Mouse (Mus musculus) G1E (cell line): Measurements from ENCODE around the gene Tm4sf1. TPM values are rescaled to one million over a fixed set of nuclear protein-coding genes. Genes with fewer than 3 reads are reported as not detected.

Experiments used
- ATAC-seq: 2 replicates; pipeline ENCODE4 v1.8.0; 2016; ENCODE audit warnings: mild to moderate bottlenecking; ENCODE audit not compliant: insufficient number of reproducible peaks, poor library complexity, low FRiP score, severe bottlenecking; ENCODE audit errors: extremely low read depth
- DNase-seq: peaks from one replicate; pipeline ENCODE4 v3.0.0; 2012; ENCODE audit warnings: low spot score
- H3K27me3 ChIP-seq: 2 replicates; pipeline ENCODE4 v1.6.1; 2012; ENCODE audit warnings: mild to moderate bottlenecking, low read length, inconsistent platforms; ENCODE audit not compliant: insufficient read depth
- H3K36me3 ChIP-seq: replicated peaks from 2 replicates; pipeline ENCODE3; 2012; ENCODE audit warnings: mild to moderate bottlenecking, inconsistent platforms
- H3K4me1 ChIP-seq: 2 replicates; pipeline ENCODE4 v1.6.1; 2012; ENCODE audit warnings: low read depth, low read length, inconsistent platforms, mixed read lengths; ENCODE audit not compliant: insufficient read depth
- H3K4me3 ChIP-seq: 2 replicates; pipeline ENCODE4 v1.5.1; 2012; ENCODE audit warnings: low read depth, mild to moderate bottlenecking, inconsistent platforms, low read length, moderate library complexity, mixed read lengths
- H3K9me3 ChIP-seq: replicated peaks from 2 replicates; pipeline ENCODE4 v1.6.1; 2012; ENCODE audit warnings: inconsistent platforms
- CTCF ChIP-seq: IDR thresholded peaks from 2 replicates; pipeline ENCODE4 v1.5.1; 2012; ENCODE audit warnings: low read depth, low read length, inconsistent platforms, mixed read lengths
- GATA1 ChIP-seq: IDR thresholded peaks from 2 replicates; pipeline ENCODE4 v1.6.1; 2012; ENCODE audit warnings: borderline replicate concordance, low read length, inconsistent platforms, mixed read lengths
- GATA2 ChIP-seq: IDR thresholded peaks from 2 replicates; pipeline ENCODE4 v1.6.1; 2012; ENCODE audit warnings: low read depth, low read length, inconsistent platforms, borderline replicate concordance
- POLR2AphosphoS5 ChIP-seq: IDR thresholded peaks from 2 replicates; pipeline ENCODE4 v1.6.1; 2012; ENCODE audit warnings: low read depth, low read length, inconsistent platforms; ENCODE audit not compliant: insufficient replicate concordance
- TAL1 ChIP-seq: conservative IDR thresholded peaks from 2 replicates; pipeline ENCODE4 v1.6.1; 2012; ENCODE audit warnings: low read depth, low read length, inconsistent platforms, mixed read lengths
- polyA plus RNA-seq: library from polyadenylated mRNA; stranded (reverse); fragments of >175 nt; gene quantifications from 2 replicates; pipeline ENCODE4 v1.2.3, GENCODE M21; 2012
- total RNA-seq, 2 experiments: library from RNA; stranded (forward) in 1 of 2; stranded (reverse) in 1 of 2; fragments of 200-1000 nt in 1 of 2; fragments of >200 nt in 1 of 2; fragmentation: Nextera tagmentation in 1 of 2; gene quantifications; 2 replicates each; pipeline ENCODE4 v1.2.3; 2014 to 2017

Gene Tm4sf1
- total and polyA plus RNA-seq, 3 experiments = 0.05 TPM; not detected in 2

- DNase-seq (no peak), ATAC-seq (no peak)
- no peak for TF ChIP-seq GATA1
- TF ChIP-seq GATA2 = no peak
- TF ChIP-seq CTCF = no peak
- TF ChIP-seq TAL1 = no peak
- TF ChIP-seq POLR2AphosphoS5 = no peak
- H3K4me1 ChIP-seq = no peaks in the 10 kb centered on the region
- no peaks in the 10 kb centered on the region for H3K36me3 ChIP-seq
- H3K9me3 ChIP-seq = peaks cover 6% of the 10 kb centered on the region
- no peaks in the 10 kb centered on the region for H3K27me3 ChIP-seq
- no peak overlapping the region for H3K4me3 ChIP-seq
Observed at GRCm38 (mm10) chr3:57288944-57289491, 12.8 kb downstream of the Tm4sf1 start.

- no peak for ATAC-seq
- Histone ChIP-seq H3K36me3 (no peaks in the 10 kb centered on the region), H3K27me3 (no peaks in the 10 kb centered on the region), H3K9me3 (peaks cover 6% of the 10 kb centered on the region), H3K4me3 (no peak overlapping the region), H3K4me1 (no peaks in the 10 kb centered on the region)
- no peak for TF ChIP-seq TAL1
- TF ChIP-seq GATA2 = no peak
- TF ChIP-seq POLR2AphosphoS5 = no peak
- TF ChIP-seq GATA1 = no peak
- TF ChIP-seq CTCF = no peak
- DNase-seq = no peak
Observed at GRCm38 (mm10) chr3:57287854-57288720, 13.7 kb downstream of the Tm4sf1 start.

GRCm38 (mm10) chr3:57287438-57287837 is 14.3 kb downstream of the Tm4sf1 start:
- TF ChIP-seq GATA1 (no peak), POLR2AphosphoS5 (no peak), TAL1 (no peak), GATA2 (no peak), CTCF (no peak)
- Histone ChIP-seq H3K9me3 (peaks cover 4% of the 10 kb centered on the region; the same call in 1 of the 2 replicates), H3K27me3 (no peaks in the 10 kb centered on the region), H3K4me3 (no peak overlapping the region), H3K4me1 (no peaks in the 10 kb centered on the region), H3K36me3 (no peaks in the 10 kb centered on the region)
- ATAC-seq (no peak), DNase-seq (no peak)

GRCm38 (mm10) chr3:57278225-57278624 is 23.6 kb downstream of the Tm4sf1 start:
- Histone ChIP-seq H3K36me3 (no peaks in the 10 kb centered on the region), H3K4me1 (no peaks in the 10 kb centered on the region), H3K27me3 (no peaks in the 10 kb centered on the region), H3K4me3 (no peak overlapping the region), H3K9me3 (peaks cover 10% of the 10 kb centered on the region)
- TF ChIP-seq GATA1 (no peak), CTCF (no peak), GATA2 (no peak), TAL1 (no peak), POLR2AphosphoS5 (no peak)
- DNase-seq = no peak
- ATAC-seq = no peak

- Histone ChIP-seq H3K4me3 (no peak overlapping the region), H3K4me1 (no peaks in the 10 kb centered on the region), H3K36me3 (no peaks in the 10 kb centered on the region), H3K9me3 (peaks cover 8% of the 10 kb centered on the region), H3K27me3 (no peaks in the 10 kb centered on the region)
- DNase-seq (no peak), ATAC-seq (no peak; the same call in 1 of the 2 replicates)
- TF ChIP-seq POLR2AphosphoS5 (no peak), GATA1 (no peak), GATA2 (no peak), CTCF (no peak)
Observed at GRCm38 (mm10) chr3:57277453-57277852, 24.3 kb downstream of the Tm4sf1 start.

GRCm38 (mm10) chr3:57276821-57277220 is 25.0 kb downstream of the Tm4sf1 start:
- TF ChIP-seq GATA2 (no peak), TAL1 (no peak), CTCF (no peak), POLR2AphosphoS5 (no peak), GATA1 (no peak)
- Histone ChIP-seq H3K36me3 (no peaks in the 10 kb centered on the region), H3K4me1 (no peaks in the 10 kb centered on the region), H3K4me3 (no peak overlapping the region), H3K9me3 (peaks cover 5% of the 10 kb centered on the region), H3K27me3 (no peaks in the 10 kb centered on the region)
- DNase-seq (no peak), ATAC-seq (no peak)

- TF ChIP-seq GATA2 (no peak), TAL1 (no peak), CTCF (no peak), GATA1 (no peak), POLR2AphosphoS5 (no peak)
- Histone ChIP-seq H3K27me3 (no peaks in the 10 kb centered on the region), H3K36me3 (no peaks in the 10 kb centered on the region), H3K9me3 (peaks cover 5% of the 10 kb centered on the region), H3K4me3 (no peak overlapping the region), H3K4me1 (no peaks in the 10 kb centered on the region)
- ATAC-seq (no peak), DNase-seq (no peak)
Observed at GRCm38 (mm10) chr3:57268994-57269393, 32.8 kb downstream of the Tm4sf1 start.
